Mouse (Mus musculus) ES-E14 (cell line): Measurements from ENCODE around the gene Gpr89. TPM values are rescaled to one million over a fixed set of nuclear protein-coding genes. Genes with fewer than 3 reads are reported as not detected.

Source experiments
- DNase-seq: peaks from one replicate; pipeline ENCODE4 v3.0.0-alpha.2; 2013; ENCODE audit warnings: low read depth, low spot score
- H3K27ac ChIP-seq: 2 replicates; pipeline ENCODE4 v1.5.1; 2012; ENCODE audit warnings: low read depth, mild to moderate bottlenecking, low read length, moderate library complexity, mixed read lengths; ENCODE audit not compliant: poor library complexity, insufficient read depth, severe bottlenecking
- H3K36me3 ChIP-seq: 2 replicates; pipeline ENCODE4 v1.6.1; 2012; ENCODE audit warnings: mild to moderate bottlenecking, low read length, moderate library complexity, mixed read lengths; ENCODE audit not compliant: control insufficient read depth, poor library complexity, insufficient read depth, severe bottlenecking
- H3K4me1 ChIP-seq, 2 experiments: fragments of 150-350 bp in 1 of 2; sonication (generic) in 1 of 2; 2 replicates each; pipeline ENCODE4 v1.6.1; 2012; ENCODE audit warnings: low read length in 2 of 2, mild to moderate bottlenecking in 1 of 2, mixed read lengths in 1 of 2; ENCODE audit not compliant: control insufficient read depth in 2 of 2, insufficient read depth in 2 of 2, poor library complexity in 1 of 2
- H3K4me3 ChIP-seq, 2 experiments: fragments of 150-350 bp in 1 of 2; sonication (generic) in 1 of 2; 2 replicates each; pipeline ENCODE4 v1.5.1; 2012; ENCODE audit warnings: low read length in 2 of 2, low read depth in 1 of 2, mild to moderate bottlenecking in 1 of 2, mixed read lengths in 1 of 2; ENCODE audit not compliant: insufficient read depth in 1 of 2, poor library complexity in 1 of 2, severe bottlenecking in 1 of 2
- H3K9ac ChIP-seq: 2 replicates; pipeline ENCODE4 v1.6.1; 2012; ENCODE audit warnings: low read depth, mild to moderate bottlenecking, low read length, mixed read lengths; ENCODE audit not compliant: poor library complexity, insufficient read depth, severe bottlenecking
- H3K9me3 ChIP-seq: fragments of 150-350 bp; sonication (generic); 2 replicates; pipeline ENCODE4 v1.6.1; 2012; ENCODE audit warnings: low read depth, mild to moderate bottlenecking, low read length; ENCODE audit not compliant: control insufficient read depth, insufficient read depth
- CHD2 ChIP-seq: IDR thresholded peaks from 2 replicates; pipeline ENCODE4 v1.6.1; 2014; ENCODE audit warnings: mild to moderate bottlenecking, low read depth, low read length, inconsistent platforms
- HCFC1 ChIP-seq: IDR thresholded peaks from 2 replicates; pipeline ENCODE4 v1.6.1; 2012; ENCODE audit warnings: low read length, inconsistent platforms, borderline replicate concordance; ENCODE audit not compliant: insufficient read depth
- MAFK ChIP-seq: IDR thresholded peaks from 2 replicates; pipeline ENCODE4 v1.6.1; 2014; ENCODE audit warnings: mild to moderate bottlenecking, low read depth, low read length, inconsistent platforms; ENCODE audit not compliant: insufficient read depth
- ZC3H11A ChIP-seq: IDR thresholded peaks from 2 replicates; pipeline ENCODE4 v1.6.1; 2012; ENCODE audit warnings: low read depth, mild to moderate bottlenecking, inconsistent platforms, low read length, borderline replicate concordance
- ZNF384 ChIP-seq: IDR thresholded peaks from 2 replicates; pipeline ENCODE4 v1.6.1; 2012; ENCODE audit warnings: low read depth, low read length, inconsistent platforms
- in situ Hi-C, 2 experiments: fragments of 600-800 bp; cut with MboI; formaldehyde crosslinking; loops; one replicate each; pipeline ENCODE4 v1.15.1; 2025; ENCODE audit warnings: low sequenced_read_pairs in 2 of 2, inconsistent platforms in 1 of 2; ENCODE audit not compliant: unreplicated experiment in 2 of 2
- total RNA-seq: library from RNA; depleted of rRNA; stranded (reverse); fragments of 300-350 nt; gene quantifications from 2 replicates; pipeline ENCODE4 v1.2.3, GENCODE M21; 2012

The Gpr89 gene
- total RNA-seq, 1 experiment: 40.5 TPM

DNA sequence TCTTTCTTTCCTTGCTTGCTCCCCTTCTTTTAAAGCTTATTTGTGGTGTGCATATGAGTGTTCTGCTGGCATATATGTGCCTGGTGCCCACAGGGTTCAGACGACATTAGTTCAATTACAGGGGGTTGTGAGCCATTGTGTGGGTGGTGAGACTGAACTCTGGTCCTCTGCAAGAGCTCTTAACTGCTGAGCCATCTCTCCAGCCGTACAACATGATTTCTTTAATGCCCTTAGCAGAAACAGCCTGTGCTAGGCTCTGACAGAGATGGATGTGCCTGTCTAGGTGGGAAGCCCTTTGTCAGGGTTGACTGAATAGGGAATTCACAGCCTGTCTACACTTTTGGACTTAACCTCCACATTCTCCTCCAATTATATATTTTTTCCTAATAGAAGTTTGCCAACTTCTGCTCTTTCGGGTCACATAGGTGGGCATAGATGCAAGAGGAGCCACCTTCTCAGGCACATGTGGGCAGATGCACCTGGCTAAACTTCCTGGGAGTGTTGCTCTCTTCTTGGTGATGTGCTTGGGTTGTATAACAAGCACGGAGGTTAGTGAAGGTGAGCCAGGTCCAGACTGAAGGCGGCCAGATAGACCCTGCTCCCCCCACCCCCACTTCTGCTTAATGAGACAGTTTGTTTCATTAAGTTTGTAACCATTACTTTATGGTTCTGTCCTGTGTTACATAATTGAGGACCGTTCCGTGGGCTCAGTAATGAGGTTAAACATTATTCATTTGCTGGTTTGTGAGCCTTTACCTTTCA, 70.4 kb downstream of the Gpr89 start:
- Histone ChIP-seq H3K9ac (no peak overlapping the region), H3K4me3 (no peak overlapping the region), H3K27ac (no peak overlapping the region), H3K36me3 (no peaks in the 10 kb centered on the region), H3K9me3 (no peaks in the 10 kb centered on the region), H3K4me1 (peaks cover 9 to 12% of the 10 kb centered on the region in 2 experiments; a peak in 3 of 4 replicates)
- no peak for DNase-seq
- in situ Hi-C loops: no loop called here
- TF ChIP-seq CHD2 (no peak), HCFC1 (no peak), ZC3H11A (no peak), ZNF384 (no peak), MAFK (no peak)

DNA sequence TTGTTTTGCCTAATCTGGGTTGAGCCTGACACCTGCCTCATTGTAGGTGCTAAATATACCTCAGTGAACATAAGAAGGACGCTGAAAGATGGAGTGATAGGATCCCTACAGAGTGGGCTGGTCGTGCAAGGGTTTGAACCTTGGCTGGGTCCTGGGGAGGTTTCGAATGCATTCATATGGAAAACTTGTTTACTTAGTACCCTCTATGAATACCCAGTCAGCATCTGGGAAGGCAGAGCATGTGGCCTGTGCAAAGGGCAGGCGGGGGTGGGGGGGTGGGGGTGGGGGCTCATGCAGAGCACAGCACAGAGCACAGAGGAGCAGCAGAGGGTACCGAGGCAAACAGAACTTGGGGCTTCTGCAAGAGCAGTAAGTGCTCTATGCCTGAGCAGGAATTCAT, 72.2 kb downstream of the Gpr89 start:
- no peaks in the 10 kb centered on the region for H3K36me3 ChIP-seq
- TF ChIP-seq ZNF384: no peak
- TF ChIP-seq MAFK: no peak
- no peaks in the 10 kb centered on the region for H3K9me3 ChIP-seq
- H3K27ac ChIP-seq: no peak overlapping the region
- H3K4me3 ChIP-seq: no peak overlapping the region
- in situ Hi-C loops: no loop called here
- H3K9ac ChIP-seq: no peak overlapping the region
- peaks cover 14 to 20% of the 10 kb centered on the region in 2 experiments; a peak in 3 of 4 replicates for H3K4me1 ChIP-seq
- DNase-seq: no peak

GRCm38 (mm10) chr3:96829856-96830255, 75.3 kb downstream of the Gpr89 start:
- DNase-seq: no peak
- TF ChIP-seq CHD2 (no peak), ZC3H11A (no peak), ZNF384 (no peak), MAFK (no peak), HCFC1 (no peak)
- H3K9ac ChIP-seq: no peak overlapping the region
- no peaks in the 10 kb centered on the region for H3K9me3 ChIP-seq
- H3K4me1 ChIP-seq: peaks cover 14 to 20% of the 10 kb centered on the region in 2 experiments; a peak in 3 of 4 replicates
- H3K4me3 ChIP-seq: no peak overlapping the region
- in situ Hi-C loops: no loop called here
- H3K27ac ChIP-seq: no peak overlapping the region
- H3K36me3 ChIP-seq: no peaks in the 10 kb centered on the region

- in situ Hi-C loops: no loop called here
- no peak within 1 kb of the TSS for H3K4me3 ChIP-seq
These were observed 76.2 kb downstream of the Gpr89 start, which contains the start of the genes Pdzk1 and Cd160 for GRCm38 (mm10) chr3:96828984-96829383. TSS of gene Pdzk1 (plus strand) at chr3:96829284. TSS of gene Cd160 (minus strand) at chr3:96829351.

DNA sequence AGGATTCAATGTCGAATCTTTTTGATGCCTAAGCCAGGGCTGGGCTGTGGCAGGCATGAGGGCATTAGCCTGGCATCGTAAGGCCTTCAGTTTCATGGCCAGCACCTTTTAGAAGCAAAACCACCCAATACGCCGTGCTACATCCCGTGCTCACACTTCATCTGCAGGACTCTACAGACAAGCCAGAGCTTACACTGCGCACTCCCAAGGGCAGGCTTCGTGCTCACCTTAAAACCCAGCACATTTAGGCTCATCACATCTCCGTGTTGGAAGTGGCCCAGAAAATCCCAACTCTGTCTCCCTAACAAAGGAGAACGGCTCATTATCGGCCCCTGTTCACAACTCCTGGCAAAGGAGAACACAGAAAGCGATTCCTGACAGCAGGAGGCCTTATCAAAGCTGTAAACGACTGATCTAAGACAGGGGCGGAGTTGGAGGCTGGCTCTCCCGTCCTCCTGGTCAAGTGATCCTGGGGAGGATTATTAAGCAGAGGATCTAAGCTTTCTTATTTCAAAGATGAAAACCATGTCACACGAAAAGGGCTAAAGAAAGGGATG, 76.8 kb downstream of the Gpr89 start:
- Histone ChIP-seq H3K36me3 (no peaks in the 10 kb centered on the region), H3K9me3 (no peaks in the 10 kb centered on the region), H3K27ac (no peak overlapping the region), H3K4me3 (no peak overlapping the region), H3K9ac (no peak overlapping the region), H3K4me1 (peaks cover 14 to 20% of the 10 kb centered on the region in 2 experiments; a peak in 3 of 4 replicates)
- in situ Hi-C loops: no loop called here
- no peak for TF ChIP-seq ZNF384
- TF ChIP-seq HCFC1: no peak
- TF ChIP-seq MAFK: no peak
- no peak for TF ChIP-seq ZC3H11A
- TF ChIP-seq CHD2: no peak
- no peak for DNase-seq

More at GRCm38 (mm10) chr3:96828984-96829383, 76.2 kb downstream of the Gpr89 start, which contains the start of the genes Pdzk1 and Cd160:
- H3K9ac ChIP-seq: no peak within 1 kb of the TSS
- TF ChIP-seq ZNF384: no peak
- no peak for TF ChIP-seq CHD2
- no peak for TF ChIP-seq MAFK
- no peak for TF ChIP-seq ZC3H11A
- no peak for TF ChIP-seq HCFC1
- H3K4me1 ChIP-seq: peaks cover 14 to 20% of the 10 kb centered on the region in 2 experiments; a peak in 3 of 4 replicates
- H3K27ac ChIP-seq: peak within 1 kb of the TSS; percentile 15; the same call in 1 of the 2 replicates
- H3K9me3 ChIP-seq: no peaks in the 10 kb centered on the region
- DNase-seq: no peak
- no peaks in the 10 kb centered on the region for H3K36me3 ChIP-seq
